Mouse (Mus musculus): ENCODE measurements at regions not wholly inside any gene's neighbourhood (a gene's known extent, or its start where the extent isn't known, plus 50 kb on each side); places are given as distances from the start of the nearest gene placed in this dataset.

DNA sequence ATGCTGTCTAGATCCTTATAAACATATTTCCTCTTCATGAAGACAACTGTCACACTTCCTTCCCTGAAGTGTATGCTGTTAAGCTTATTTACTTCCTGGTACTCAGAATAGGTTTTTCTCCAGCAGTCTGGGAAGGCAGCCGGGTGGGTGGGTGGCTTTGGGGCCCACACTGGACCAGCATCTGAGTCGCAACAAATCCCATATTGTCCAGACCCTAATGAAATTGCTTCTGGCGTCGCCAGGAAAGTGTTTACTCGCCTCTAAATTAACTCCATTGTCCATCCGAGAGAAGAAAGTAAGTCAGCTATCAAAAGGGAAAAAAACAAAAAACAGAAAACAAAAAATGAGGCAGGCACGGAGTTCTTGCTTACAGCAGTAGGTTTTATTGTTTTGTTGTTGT is 164.9 kb upstream of the Lef1 start:
- Histone ChIP-seq H3K4me3 (ENCODE audit: insufficient read depth, low read length) (no peak overlapping the region), H3K27ac (ENCODE audit: insufficient read depth, low read depth, low read length) (no peak overlapping the region), H3K4me1 (ENCODE audit: control insufficient read depth, insufficient read depth, low read length) (no peaks in the 10 kb centered on the region)

GRCm38 (mm10) chr3:130944241-130944640 is 166.0 kb upstream of the Lef1 start:
- H3K27ac ChIP-seq (ENCODE audit: insufficient read depth, low read depth, low read length): no peak overlapping the region
- no peak overlapping the region for H3K4me3 ChIP-seq (ENCODE audit: insufficient read depth, low read length)
- TF ChIP-seq CTCF (IDR thresholded peaks at IDR 0.05; ENCODE audit: low read depth, low read length) (no peak), POLR2A (IDR thresholded peaks at IDR 0.05; ENCODE audit: borderline replicate concordance, low read depth, low read length) (no peak)
- no peaks in the 10 kb centered on the region for H3K4me1 ChIP-seq (ENCODE audit: control insufficient read depth, insufficient read depth, low read length)

More for the DNA sequence above, 164.9 kb upstream of the Lef1 start:
- TF ChIP-seq POLR2A (IDR thresholded peaks at IDR 0.05; ENCODE audit: borderline replicate concordance, low read depth, low read length) (no peak), CTCF (IDR thresholded peaks at IDR 0.05; ENCODE audit: low read depth, low read length) (no peak)

GRCm38 (mm10) chr3:130942947-130943630 is 167.2 kb upstream of the Lef1 start:
- TF ChIP-seq POLR2A (IDR thresholded peaks at IDR 0.05; ENCODE audit: borderline replicate concordance, low read depth, low read length): no peak
- TF ChIP-seq CTCF (IDR thresholded peaks at IDR 0.05; ENCODE audit: low read depth, low read length): no peak
- Histone ChIP-seq H3K4me1 (ENCODE audit: control insufficient read depth, insufficient read depth, low read length) (no peaks in the 10 kb centered on the region), H3K27ac (ENCODE audit: insufficient read depth, low read depth, low read length) (no peak overlapping the region), H3K4me3 (ENCODE audit: insufficient read depth, low read length) (no peak overlapping the region)

- H3K27ac ChIP-seq (ENCODE audit: insufficient read depth, low read depth, low read length): no peak overlapping the region
- no peaks in the 10 kb centered on the region for H3K4me1 ChIP-seq (ENCODE audit: control insufficient read depth, insufficient read depth, low read length)
- no peak for TF ChIP-seq CTCF (IDR thresholded peaks at IDR 0.05; ENCODE audit: low read depth, low read length)
- no peak for TF ChIP-seq POLR2A (IDR thresholded peaks at IDR 0.05; ENCODE audit: borderline replicate concordance, low read depth, low read length)
- no peak overlapping the region for H3K4me3 ChIP-seq (ENCODE audit: insufficient read depth, low read length)
Observed at GRCm38 (mm10) chr3:130940302-130940867, 169.9 kb upstream of the Lef1 start.

DNA sequence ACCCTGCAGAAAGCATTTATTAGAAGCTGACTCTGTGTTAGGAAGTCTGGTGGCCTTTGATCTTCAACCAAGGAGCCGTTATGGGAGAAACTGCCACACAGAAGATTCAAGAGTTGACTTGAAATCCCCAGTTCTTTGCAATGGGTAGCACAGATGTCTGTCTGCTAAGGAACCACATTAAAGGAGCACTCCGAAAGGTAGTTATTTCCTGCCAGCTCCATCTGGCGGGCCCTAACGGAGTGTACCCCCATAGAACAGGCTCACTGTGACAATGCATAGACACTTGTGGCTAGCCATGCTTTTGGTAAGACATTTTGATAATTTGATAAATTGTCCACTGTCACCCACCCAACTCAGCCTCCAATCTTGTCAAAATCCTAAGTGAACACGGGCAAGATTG is 173.3 kb upstream of the Lef1 start:
- H3K4me1 ChIP-seq (ENCODE audit: control insufficient read depth, insufficient read depth, low read length): no peaks in the 10 kb centered on the region
- H3K27ac ChIP-seq (ENCODE audit: insufficient read depth, low read depth, low read length): no peak overlapping the region

GRCm38 (mm10) chr3:130936336-130936735 is 173.9 kb upstream of the Lef1 start:
- TF ChIP-seq POLR2A (IDR thresholded peaks at IDR 0.05; ENCODE audit: borderline replicate concordance, low read depth, low read length) (no peak), CTCF (IDR thresholded peaks at IDR 0.05; ENCODE audit: low read depth, low read length) (no peak)
- no peaks in the 10 kb centered on the region for H3K4me1 ChIP-seq (ENCODE audit: control insufficient read depth, insufficient read depth, low read length)
- H3K27ac ChIP-seq (ENCODE audit: insufficient read depth, low read depth, low read length): no peak overlapping the region
- H3K4me3 ChIP-seq (ENCODE audit: insufficient read depth, low read length): no peak overlapping the region

More for the DNA sequence above, 173.3 kb upstream of the Lef1 start:
- H3K4me3 ChIP-seq (ENCODE audit: insufficient read depth, low read length): no peak overlapping the region
- TF ChIP-seq POLR2A (IDR thresholded peaks at IDR 0.05; ENCODE audit: borderline replicate concordance, low read depth, low read length) (no peak), CTCF (IDR thresholded peaks at IDR 0.05; ENCODE audit: low read depth, low read length) (no peak)

DNA sequence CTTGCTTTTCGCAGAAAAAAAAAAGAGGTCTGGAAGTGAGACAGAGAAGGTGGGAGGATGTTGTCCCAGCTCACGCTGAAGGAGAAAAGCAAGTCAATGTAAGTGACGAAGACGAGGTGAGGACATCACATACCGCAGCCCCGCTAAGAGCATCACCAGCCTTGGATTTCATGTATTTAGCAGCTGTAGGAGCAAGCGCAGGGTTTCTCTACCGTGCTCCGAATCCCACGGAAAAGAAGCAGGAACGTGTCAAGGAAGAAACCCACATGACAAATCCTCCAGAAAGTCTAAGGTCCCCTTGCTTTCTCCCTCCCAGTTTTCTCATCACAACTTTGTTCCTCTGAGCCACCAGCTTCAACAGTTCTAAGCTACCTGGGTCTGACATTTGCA is 174.3 kb upstream of the Lef1 start:
- Histone ChIP-seq H3K27ac (ENCODE audit: insufficient read depth, low read depth, low read length) (no peak overlapping the region), H3K4me3 (ENCODE audit: insufficient read depth, low read length) (no peak overlapping the region), H3K4me1 (ENCODE audit: control insufficient read depth, insufficient read depth, low read length) (no peaks in the 10 kb centered on the region)
- TF ChIP-seq CTCF (IDR thresholded peaks at IDR 0.05; ENCODE audit: low read depth, low read length): no peak
- no peak for TF ChIP-seq POLR2A (IDR thresholded peaks at IDR 0.05; ENCODE audit: borderline replicate concordance, low read depth, low read length)

- H3K4me1 ChIP-seq (ENCODE audit: control insufficient read depth, insufficient read depth, low read length): no peaks in the 10 kb centered on the region
- TF ChIP-seq POLR2A (IDR thresholded peaks at IDR 0.05; ENCODE audit: borderline replicate concordance, low read depth, low read length): no peak
- TF ChIP-seq CTCF (IDR thresholded peaks at IDR 0.05; ENCODE audit: low read depth, low read length): no peak
- no peak overlapping the region for H3K4me3 ChIP-seq (ENCODE audit: insufficient read depth, low read length)
- no peak overlapping the region for H3K27ac ChIP-seq (ENCODE audit: insufficient read depth, low read depth, low read length)
Observed at GRCm38 (mm10) chr3:130935302-130935925, 174.9 kb upstream of the Lef1 start.

DNA sequence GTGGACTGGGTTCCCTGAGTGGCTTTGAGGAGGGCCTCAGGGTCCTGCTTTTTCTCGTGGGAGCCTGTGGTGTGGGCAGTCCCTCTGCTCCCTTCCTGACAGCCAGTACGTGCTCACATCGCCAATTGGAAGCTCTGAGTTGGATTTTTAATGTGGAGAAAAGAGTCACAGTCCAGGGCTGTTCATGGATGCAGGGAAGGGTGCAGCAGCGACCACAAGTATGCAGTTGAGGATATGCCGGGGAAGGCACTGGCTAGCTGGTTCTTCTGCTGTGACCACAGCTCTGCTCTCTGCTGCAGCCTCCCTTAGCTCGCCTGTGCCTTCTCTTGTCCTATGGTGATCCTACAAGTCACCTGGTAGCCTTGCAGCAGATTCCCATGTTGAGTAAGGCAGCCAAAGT is 177.5 kb upstream of the Lef1 start:
- H3K27ac ChIP-seq (ENCODE audit: insufficient read depth, low read depth, low read length): no peak overlapping the region
- H3K4me3 ChIP-seq (ENCODE audit: insufficient read depth, low read length): no peak overlapping the region
- TF ChIP-seq CTCF (IDR thresholded peaks at IDR 0.05; ENCODE audit: low read depth, low read length): no peak
- TF ChIP-seq POLR2A (IDR thresholded peaks at IDR 0.05; ENCODE audit: borderline replicate concordance, low read depth, low read length): no peak
- no peaks in the 10 kb centered on the region for H3K4me1 ChIP-seq (ENCODE audit: control insufficient read depth, insufficient read depth, low read length)

DNA sequence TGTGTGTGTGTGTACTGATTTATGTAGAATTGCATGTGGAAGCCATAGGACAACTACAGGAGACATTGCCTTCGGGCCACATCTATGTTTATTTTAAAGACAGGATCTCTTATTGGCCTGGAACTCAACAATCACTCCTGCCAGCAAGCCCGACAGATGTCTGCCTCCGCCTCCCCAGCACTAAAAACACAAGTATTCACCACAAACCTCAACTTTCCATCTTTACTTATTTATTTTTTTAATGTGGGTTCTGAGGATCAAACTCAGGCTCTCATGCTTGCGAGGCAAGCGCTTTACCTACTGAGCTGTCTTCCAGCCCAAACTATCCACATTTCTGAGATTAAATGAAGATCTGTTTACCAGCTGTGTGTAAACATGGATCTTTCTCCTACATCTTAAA is 178.0 kb upstream of the Lef1 start:
- Histone ChIP-seq H3K4me3 (ENCODE audit: insufficient read depth, low read length) (no peak overlapping the region), H3K4me1 (ENCODE audit: control insufficient read depth, insufficient read depth, low read length) (no peaks in the 10 kb centered on the region), H3K27ac (ENCODE audit: insufficient read depth, low read depth, low read length) (no peak overlapping the region)
- TF ChIP-seq CTCF (IDR thresholded peaks at IDR 0.05; ENCODE audit: low read depth, low read length) (no peak), POLR2A (IDR thresholded peaks at IDR 0.05; ENCODE audit: borderline replicate concordance, low read depth, low read length) (no peak)
